Mouse (Mus musculus) myocyte (in vitro differentiated cells): ENCODE results near the gene Fjx1.

Source experiments
- MYOG ChIP-seq, 3 experiments: IDR thresholded peaks; one replicate each; pipeline ENCODE4 v1.6.1; 2011; ENCODE audit warnings: control low read depth in 2 of 3, low read depth in 2 of 3, mild to moderate bottlenecking in 2 of 3; ENCODE audit not compliant: insufficient read length in 2 of 3, control insufficient read depth in 1 of 3, insufficient read depth in 1 of 3
- POLR2A ChIP-seq: IDR thresholded peaks from one replicate; pipeline ENCODE4 v1.6.1; 2011; ENCODE audit warnings: low read depth, mild to moderate bottlenecking, control low read depth, moderate library complexity; ENCODE audit not compliant: insufficient read length
- TCF12 ChIP-seq: IDR thresholded peaks from one replicate; pipeline ENCODE4 v1.6.1; 2011; ENCODE audit warnings: mild to moderate bottlenecking, control low read depth; ENCODE audit not compliant: poor library complexity, insufficient read depth, severe bottlenecking

GRCm38 (mm10) chr2:102399864-102400604, 52.3 kb downstream of the Fjx1 start:
- TF ChIP-seq POLR2A (no peak), TCF12 (no peak), MYOG (IDR thresholded peaks at IDR 0.05; ENCODE audit: control insufficient read depth in 1 of 3, insufficient read depth in 1 of 3, insufficient read length in 2 of 3, low read depth in 2 of 3) (no peak)
